23 mouse cellular contexts compared by ENCODE assay signal in genomic region chr3:32718271-32718670, GRCm38 (mm10). TPM values are rescaled to one million over a fixed set of nuclear protein-coding genes. Genes with fewer than 3 reads are reported as not detected.
A peak's percentile ranks its signal among the peaks of the same experiment; 100 is the strongest.
DNase-seq lines count a peak whose midpoint lies in the region; ATAC-seq and TF ChIP-seq lines count a peak whose summit lies in the region.
"Had no signal": no experiment of that assay in that cellular context is flagged by ENCODE, and none has a peak within 500 bp of the region (broad histone marks: within the 10 kb centered on the region; RNA-seq: fewer than 3 reads in every experiment).

No protein-coding gene starts in this region.

- no peak for TF ChIP-seq CTCF in lung, postnatal 0 days (IDR thresholded peaks at IDR 0.05)

- H3K9me3 ChIP-seq in lung, postnatal 0 days (ENCODE audit: low read length): no peaks in the 10 kb centered on the region
- H3K9me3 ChIP-seq: embryonic facial prominence, embryonic 10.5 days; forebrain, embryonic 10.5 days; G1E; heart, embryonic 15.5 days; hindbrain, embryonic 12.5 days had no signal

- TF ChIP-seq EP300 in lung, postnatal 0 days (IDR thresholded peaks at IDR 0.05): peak; percentile 84

- no peaks in the 10 kb centered on the region for H3K27me3 ChIP-seq in lung, postnatal 0 days (replicated peaks; ENCODE audit: insufficient read depth, low read length)
- H3K27me3 ChIP-seq: heart, embryonic 15.5 days; hindbrain, embryonic 12.5 days had no signal

- peak; percentile 21 for DNase-seq in adrenal gland, adult 2 months
- no peak for DNase-seq in adrenal gland, adult 18-20 months (ENCODE audit: low spot score in 2 of 2)
- DNase-seq in fat pad, adult 2 months (ENCODE audit: extremely low read depth, low read depth, low spot score): peak; percentile 78
- DNase-seq in lung, postnatal 0 days (ENCODE audit: low spot score): peak; percentile 91
- peak; percentile 85 for DNase-seq in lung, postnatal 36 days
- no peak for DNase-seq in heart, postnatal 25 days (ENCODE audit: low spot score)
- no peak for DNase-seq in kidney, adult 8-10 months
- no peak for DNase-seq in thymus, adult 18-20 months
- DNase-seq: B cell, adult 2 months; cerebellum, adult 2 months; cerebellum, postnatal 10 days; gastrocnemius, postnatal 36 days; heart, adult 2 months; heart, postnatal 36 days had no signal

- 72% methylated on average over 5 of the region's 5 CpGs for WGBS in lung, postnatal 0 days

- H3K9ac ChIP-seq in lung, postnatal 0 days (replicated peaks; ENCODE audit: low read depth): no peak overlapping the region
- H3K9ac ChIP-seq: heart, embryonic 15.5 days; hindbrain, embryonic 12.5 days had no signal

- H3K4me2 ChIP-seq in lung, postnatal 0 days (replicated peaks; ENCODE audit: low read depth, low read length): no peak overlapping the region
- H3K4me2 ChIP-seq: heart, embryonic 11.5 days; heart, embryonic 15.5 days; hindbrain, embryonic 12.5 days had no signal

- intact Hi-C loops in heart, postnatal 25 days (cut with DNase I): no loop called here

- H3K27ac ChIP-seq in lung, postnatal 0 days (ENCODE audit: low read length): no peak overlapping the region
- H3K27ac ChIP-seq: embryonic facial prominence, embryonic 10.5 days; forebrain, embryonic 10.5 days; heart, adult 2 months; heart, embryonic 15.5 days; hindbrain, embryonic 12.5 days had no signal

- no peaks in the 10 kb centered on the region for H3K4me1 ChIP-seq in lung, postnatal 0 days (ENCODE audit: insufficient read depth, low read depth, low read length)
- H3K4me1 ChIP-seq: embryonic facial prominence, embryonic 10.5 days; forebrain, embryonic 10.5 days; heart, embryonic 15.5 days; hindbrain, embryonic 12.5 days had no signal

- H3K4me3 ChIP-seq in lung, postnatal 0 days (ENCODE audit: low read depth, low read length): no peak overlapping the region
- H3K4me3 ChIP-seq: embryonic facial prominence, embryonic 10.5 days; forebrain, embryonic 10.5 days; heart, adult 2 months; heart, embryonic 15.5 days; hindbrain, embryonic 12.5 days had no signal

- ATAC-seq in lung, postnatal 0 days: peak; percentile 96
- ATAC-seq: CD4-positive, CD25-positive, alpha-beta regulatory T cell, adult 4 months; forebrain, embryonic 14.5 days; hindbrain, embryonic 16.5 days had no signal

- H3K36me3 ChIP-seq in lung, postnatal 0 days (ENCODE audit: insufficient read depth, low read length): peaks cover 41% of the 10 kb centered on the region; the same call in 1 of the 2 replicates

RNA-seq across cellular contexts. Expression of gene Actl6a, which starts 12.2 kb away (rescaled TPM):
- 10 to 100 TPM; 40.5 to 46.7 TPM for total RNA-seq in adrenal gland, adult 2 months (2021)
- 10.5 and 12.6 TPM in 2 replicates for polyA plus RNA-seq in adrenal gland, adult 2 months (2012; rRNA removed)
- 10 to 100 TPM; 42.9 to 47.1 TPM for total RNA-seq in adrenal gland, adult 18-20 months (2021)
- polyA plus RNA-seq in lung, postnatal 0 days (2015; fragmentation: Nextera tagmentation; extraction: Ambion mirVana): 78.3 and 79.5 TPM in 2 replicates
- 10 to 100 TPM; 22.3 to 22.6 TPM for total RNA-seq in heart, postnatal 25 days (2021)

RNA-seq across cellular contexts. Expression of gene Ndufb5, which starts 18.5 kb away (rescaled TPM):
- 100 to 1,000 TPM; 306 to 393 TPM for total RNA-seq in adrenal gland, adult 2 months (2021)
- polyA plus RNA-seq in adrenal gland, adult 2 months (2012; rRNA removed): 475 and 574 TPM in 2 replicates
- total RNA-seq in adrenal gland, adult 18-20 months (2021): 100 to 1,000 TPM; 359 to 426 TPM
- 232 and 259 TPM in 2 replicates for polyA plus RNA-seq in lung, postnatal 0 days (2015; fragmentation: Nextera tagmentation; extraction: Ambion mirVana)
- 100 to 1,000 TPM; 874 to 922 TPM for total RNA-seq in heart, postnatal 25 days (2021)

RNA-seq across cellular contexts. Expression of gene Mrpl47, which starts 19.1 kb away (rescaled TPM):
- total RNA-seq in adrenal gland, adult 2 months (2021): 10 to 100 TPM; 36.0 to 40.0 TPM
- 0.58 and 0.59 TPM in 2 replicates for polyA plus RNA-seq in adrenal gland, adult 2 months (2012; rRNA removed)
- total RNA-seq in adrenal gland, adult 18-20 months (2021): 10 to 100 TPM; 29.6 to 43.1 TPM
- polyA plus RNA-seq in lung, postnatal 0 days (2015; fragmentation: Nextera tagmentation; extraction: Ambion mirVana): 15.4 and 16.1 TPM in 2 replicates
- 10 to 100 TPM; 37.4 to 38.7 TPM for total RNA-seq in heart, postnatal 25 days (2021)

Comparison
In these comparisons a context has a peak if more than half of its experiments do, and no peak if none do; other contexts are left out.
1. DNase-seq: peak in adrenal gland, adult 2 months (single experiment), fat pad, adult 2 months (single experiment), lung, postnatal 0 days (single experiment) and lung, postnatal 36 days (single experiment); none in adrenal gland, adult 18-20 months (0 of 2), heart, postnatal 25 days (single experiment), kidney, adult 8-10 months (0 of 2) and thymus, adult 18-20 months (0 of 2).